ENCODE assay signal across 8 mouse cellular contexts in the genomic region with DNA sequence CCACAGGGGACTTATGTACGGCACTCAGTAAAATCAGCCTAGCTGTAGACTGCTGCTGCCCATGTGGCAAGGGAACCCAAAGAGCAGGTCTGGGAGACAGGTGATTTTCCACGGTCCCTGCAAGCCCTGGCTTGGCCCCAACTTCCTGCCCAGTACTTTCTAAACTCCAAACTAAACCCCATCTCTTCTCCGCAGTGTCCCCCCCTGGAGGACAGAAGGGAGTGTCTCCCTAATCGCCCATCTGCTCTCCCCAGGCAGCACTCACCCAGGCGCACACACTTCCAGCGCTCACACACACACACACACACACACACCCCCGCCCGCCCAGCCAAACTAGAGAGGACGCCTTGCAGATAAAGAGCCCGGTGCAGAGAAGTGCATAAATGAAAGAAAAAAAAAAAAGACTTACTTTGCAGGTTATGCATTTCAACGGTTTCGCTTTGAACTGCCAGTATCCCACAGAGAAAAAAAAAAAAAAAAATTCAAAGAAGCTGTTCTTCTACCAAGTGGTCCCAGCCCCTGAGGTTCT.
A peak's percentile ranks its signal among the peaks of the same experiment; 100 is the strongest.
DNase-seq lines count a peak whose midpoint lies in the region; ATAC-seq and TF ChIP-seq lines count a peak whose summit lies in the region.

No protein-coding gene starts in this region.

- H3K4me1 ChIP-seq in ES-E14 (ENCODE audit: control insufficient read depth in 2 of 2, insufficient read depth in 2 of 2, low read length in 2 of 2, poor library complexity in 1 of 2) = peaks cover 0 to 7% of the 10 kb centered on the region in 2 experiments; a peak in 1 of 4 replicates
- H3K4me1 ChIP-seq in forebrain, postnatal 0 days (ENCODE audit: insufficient read depth) = peaks cover 17% of the 10 kb centered on the region
- no peaks in the 10 kb centered on the region; the same call in 1 of the 2 replicates for H3K4me1 ChIP-seq in hindbrain, embryonic 11.5 days (replicated peaks; ENCODE audit: control insufficient read depth, insufficient read depth, low read length)

- in situ Hi-C loops in ES-E14 (cut with MboI; ENCODE audit: low sequenced_read_pairs in 2 of 2, unreplicated experiment in 2 of 2) = no loop called here

- H3K9ac ChIP-seq in ES-E14 (ENCODE audit: insufficient read depth, low read depth, low read length, poor library complexity, severe bottlenecking) = no peak overlapping the region
- peak overlapping the region; percentile 78 for H3K9ac ChIP-seq in forebrain, postnatal 0 days
- H3K9ac ChIP-seq in hindbrain, embryonic 11.5 days (ENCODE audit: low read depth, low read length) = peak overlapping the region; percentile 56

- TF ChIP-seq CTCF in forebrain, postnatal 0 days (IDR thresholded peaks at IDR 0.05; ENCODE audit: low read depth) = peak; percentile 46

- no peaks in the 10 kb centered on the region for H3K9me3 ChIP-seq in ES-E14 (ENCODE audit: control insufficient read depth, insufficient read depth, low read depth, low read length)
- no peaks in the 10 kb centered on the region for H3K9me3 ChIP-seq in forebrain, postnatal 0 days (ENCODE audit: low read length)
- no peaks in the 10 kb centered on the region for H3K9me3 ChIP-seq in hindbrain, embryonic 11.5 days (ENCODE audit: control insufficient read depth, low read length)

- ATAC-seq in forebrain, postnatal 0 days = peak; percentile 28; the same call in 1 of the 2 replicates
- peak; percentile 76 for ATAC-seq in hindbrain, embryonic 11.5 days (ENCODE audit: low FRiP score)

- peak overlapping the region; percentile 57 to 68 for H3K4me3 ChIP-seq in ES-E14 (ENCODE audit: insufficient read depth in 1 of 2, low read depth in 1 of 2, low read length in 2 of 2, poor library complexity in 1 of 2, severe bottlenecking in 1 of 2)
- peak overlapping the region; percentile 57 for H3K4me3 ChIP-seq in forebrain, postnatal 0 days (ENCODE audit: low read depth, low read length)
- peak overlapping the region; percentile 56 for H3K4me3 ChIP-seq in hindbrain, embryonic 11.5 days (ENCODE audit: low read depth, low read length)

- no peaks in the 10 kb centered on the region for H3K36me3 ChIP-seq in ES-E14 (ENCODE audit: control insufficient read depth, insufficient read depth, low read length, poor library complexity, severe bottlenecking)
- H3K36me3 ChIP-seq in forebrain, postnatal 0 days (ENCODE audit: insufficient read depth) = no peaks in the 10 kb centered on the region; the same call in 1 of the 2 replicates
- H3K36me3 ChIP-seq in hindbrain, embryonic 11.5 days (ENCODE audit: control insufficient read depth, insufficient read depth, low read length) = no peaks in the 10 kb centered on the region

- no peaks in the 10 kb centered on the region for H3K27me3 ChIP-seq in forebrain, postnatal 0 days (ENCODE audit: insufficient read depth, low read length)
- H3K27me3 ChIP-seq in hindbrain, embryonic 11.5 days (ENCODE audit: control insufficient read depth, insufficient read depth, low read length) = no peaks in the 10 kb centered on the region

- DNase-seq in ES-E14 (ENCODE audit: low read depth, low spot score) = peak; percentile 9
- peak; percentile 89 for DNase-seq in cerebellum, adult 11-12 months
- peak; percentile 54 for DNase-seq in forebrain, postnatal 0 days
- DNase-seq in hindbrain, embryonic 11.5 days (ENCODE audit: low spot score) = peak; percentile 54
- peak; percentile 64 to 72 for DNase-seq in layer of hippocampus, postnatal 10 days (ENCODE audit: low spot score in 2 of 2)
- peak; percentile 72 for DNase-seq in lung, postnatal 10 days
- peak; percentile 70 for DNase-seq in ovary, postnatal 36 days (ENCODE audit: low spot score)
- peak; percentile 88 for DNase-seq in thymus, postnatal 14 days

- peak overlapping the region; percentile 93 for H3K4me2 ChIP-seq in forebrain, postnatal 0 days (ENCODE audit: low read depth)
- peak overlapping the region; percentile 72 for H3K4me2 ChIP-seq in hindbrain, embryonic 11.5 days (replicated peaks; ENCODE audit: low read depth, low read length)

- H3K27ac ChIP-seq in ES-E14 (ENCODE audit: insufficient read depth, low read depth, low read length, poor library complexity, severe bottlenecking) = no peak overlapping the region
- peak overlapping the region; percentile 40 for H3K27ac ChIP-seq in forebrain, postnatal 0 days (ENCODE audit: low read depth, low read length)
- H3K27ac ChIP-seq in hindbrain, embryonic 11.5 days (ENCODE audit: low read depth, low read length) = no peak overlapping the region

- WGBS in forebrain, postnatal 0 days = under 1% methylated on average over 12 of the region's 12 CpGs
- 0% methylated on average over 12 of the region's 12 CpGs for WGBS in hindbrain, embryonic 11.5 days

TF ChIP-seq in ES-E14, 5 proteins besides CTCF, POLR2A, EP300 and RAD21:
- TF ChIP-seq CHD2 (IDR thresholded peaks at IDR 0.05; ENCODE audit: low read depth, low read length) (no peak), ZC3H11A (IDR thresholded peaks at IDR 0.05; ENCODE audit: borderline replicate concordance, low read depth, low read length) (no peak), ZNF384 (IDR thresholded peaks at IDR 0.05; ENCODE audit: low read depth, low read length) (peak; percentile 81)

Comparison
In these comparisons a context has a peak if more than half of its experiments do, and no peak if none do; other contexts are left out.
1. DNase-seq: peak in every context shown above with its lines; median percentile 89 in cerebellum, adult 11-12 months; 88 in thymus, postnatal 14 days; 72 in lung, postnatal 10 days; 70 in ovary, postnatal 36 days; 68 in layer of hippocampus, postnatal 10 days; 54 in forebrain, postnatal 0 days; 54 in hindbrain, embryonic 11.5 days; 9 in ES-E14.